Mouse (Mus musculus): ENCODE data around the gene Socs4. TPM values are rescaled to one million over a fixed set of nuclear protein-coding genes. Genes with fewer than 3 reads are reported as not detected.
"Not testable (repeated sequence)": the region's sequence is repeated elsewhere in the genome, so short reads cannot be mapped to it uniquely, and the experiment has no call there.

Gene Socs4
- polyA plus RNA-seq, 1 experiment from 2014 or later = 3.9 TPM

- H3K36me3 ChIP-seq = peaks cover 45% of the 10 kb centered on the region
- H3K9me3 ChIP-seq = no peaks in the 10 kb centered on the region
- no peaks in the 10 kb centered on the region for H3K27me3 ChIP-seq
- no peak for ATAC-seq
- no peak overlapping the region for H3K4me3 ChIP-seq (replicated peaks)
- no peaks in the 10 kb centered on the region for H3K4me1 ChIP-seq (replicated peaks)
- H3K27ac ChIP-seq = no peak overlapping the region
- no peak overlapping the region for H3K4me2 ChIP-seq (replicated peaks)
- no peak overlapping the region for H3K9ac ChIP-seq (replicated peaks)
- WGBS = 91% methylated on average over 5 of the region's 5 CpGs
Measured at GRCm38 (mm10) chr14:47319362-47319761, 42.6 kb downstream of the Socs4 start.

- H3K36me3 ChIP-seq = peaks cover 39% of the 10 kb centered on the region
- H3K27me3 ChIP-seq; ATAC-seq; H3K4me3 ChIP-seq (replicated peaks); H3K9me3 ChIP-seq; H3K27ac ChIP-seq; H3K4me1 ChIP-seq (replicated peaks); H3K9ac ChIP-seq (replicated peaks); H3K4me2 ChIP-seq (replicated peaks): not testable (repeated sequence)
- 95% methylated on average over 7 of the region's 8 CpGs for WGBS
Measured at GRCm38 (mm10) chr14:47321581-47321980, 44.9 kb downstream of the Socs4 start.

- Histone ChIP-seq H3K4me3 (replicated peaks) (no peak overlapping the region), H3K4me1 (replicated peaks) (no peaks in the 10 kb centered on the region), H3K27me3 (no peaks in the 10 kb centered on the region), H3K4me2 (replicated peaks) (no peak overlapping the region), H3K36me3 (peaks cover 19% of the 10 kb centered on the region), H3K9ac (replicated peaks) (no peak overlapping the region), H3K9me3 (no peaks in the 10 kb centered on the region), H3K27ac (no peak overlapping the region)
- no peak for ATAC-seq
- WGBS = 89% methylated on average over 9 of the region's 9 CpGs
Measured at GRCm38 (mm10) chr14:47325965-47326761, 49.4 kb downstream of the Socs4 start.

GRCm38 (mm10) chr14:47327347-47327746, 50.6 kb downstream of the Socs4 start:
- H3K9ac ChIP-seq (replicated peaks) = no peak overlapping the region
- no peak for ATAC-seq
- 96% methylated on average over 5 of the region's 5 CpGs for WGBS

GRCm38 (mm10) chr14:47331920-47332319, 55.2 kb downstream of the Socs4 start:
- no peaks in the 10 kb centered on the region for H3K9me3 ChIP-seq
- H3K27ac ChIP-seq = no peak overlapping the region
- H3K9ac ChIP-seq (replicated peaks) = no peak overlapping the region
- no peak overlapping the region for H3K4me2 ChIP-seq (replicated peaks)
- H3K4me1 ChIP-seq (replicated peaks) = no peaks in the 10 kb centered on the region
- no peak overlapping the region for H3K4me3 ChIP-seq (replicated peaks)
- no peaks in the 10 kb centered on the region for H3K36me3 ChIP-seq
- no peak for ATAC-seq
- 67% methylated on average over 5 of the region's 5 CpGs for whole genome bisulfite sequencing
- no peaks in the 10 kb centered on the region for H3K27me3 ChIP-seq

More at GRCm38 (mm10) chr14:47327347-47327746, 50.6 kb downstream of the Socs4 start:
- Histone ChIP-seq H3K9me3 (no peaks in the 10 kb centered on the region), H3K27ac (no peak overlapping the region), H3K4me1 (replicated peaks) (no peaks in the 10 kb centered on the region), H3K4me2 (replicated peaks) (no peak overlapping the region), H3K27me3 (no peaks in the 10 kb centered on the region), H3K36me3 (peaks cover 16% of the 10 kb centered on the region; the same call in 1 of the 2 replicates), H3K4me3 (replicated peaks) (no peak overlapping the region)

GRCm38 (mm10) chr14:47334819-47335218, 58.1 kb downstream of the Socs4 start:
- no peaks in the 10 kb centered on the region for H3K9me3 ChIP-seq
- H3K4me1 ChIP-seq (replicated peaks) = no peaks in the 10 kb centered on the region
- H3K4me2 ChIP-seq (replicated peaks) = no peak overlapping the region
- H3K36me3 ChIP-seq = no peaks in the 10 kb centered on the region
- H3K27me3 ChIP-seq = no peaks in the 10 kb centered on the region
- no peak overlapping the region for H3K27ac ChIP-seq
- ATAC-seq = no peak
- WGBS = 84% methylated on average over 4 of the region's 4 CpGs
- no peak overlapping the region for H3K9ac ChIP-seq (replicated peaks)
- H3K4me3 ChIP-seq (replicated peaks) = no peak overlapping the region

GRCm38 (mm10) chr14:47335300-47335699, 58.6 kb downstream of the Socs4 start:
- Histone ChIP-seq H3K27ac (no peak overlapping the region), H3K27me3 (no peaks in the 10 kb centered on the region), H3K9me3 (no peaks in the 10 kb centered on the region), H3K4me2 (replicated peaks) (no peak overlapping the region), H3K4me1 (replicated peaks) (no peaks in the 10 kb centered on the region), H3K4me3 (replicated peaks) (no peak overlapping the region), H3K36me3 (no peaks in the 10 kb centered on the region), H3K9ac (replicated peaks) (no peak overlapping the region)
- no peak for ATAC-seq
- WGBS = 79% methylated on average over 3 of the region's 3 CpGs

- Histone ChIP-seq H3K27ac (no peak overlapping the region), H3K4me1 (replicated peaks) (no peaks in the 10 kb centered on the region), H3K27me3 (no peaks in the 10 kb centered on the region), H3K4me2 (replicated peaks) (no peak overlapping the region), H3K9ac (replicated peaks) (no peak overlapping the region), H3K4me3 (replicated peaks) (no peak overlapping the region), H3K36me3 (no peaks in the 10 kb centered on the region), H3K9me3 (no peaks in the 10 kb centered on the region)
- WGBS = 89% methylated on average over 10 of the region's 10 CpGs
- no peak for ATAC-seq
Measured at GRCm38 (mm10) chr14:47340231-47340925, 63.6 kb downstream of the Socs4 start.

- Histone ChIP-seq H3K27me3 (no peaks in the 10 kb centered on the region), H3K4me2 (replicated peaks) (no peak overlapping the region), H3K9me3 (no peaks in the 10 kb centered on the region), H3K4me1 (replicated peaks) (no peaks in the 10 kb centered on the region), H3K4me3 (replicated peaks) (no peak overlapping the region), H3K9ac (replicated peaks) (no peak overlapping the region), H3K36me3 (no peaks in the 10 kb centered on the region), H3K27ac (no peak overlapping the region)
- WGBS = 42% methylated on average over 4 of the region's 4 CpGs
- 0 out of 2 replicates have a peak, but pooled peaks have one; percentile 62 for ATAC-seq
Measured at GRCm38 (mm10) chr14:47341811-47342291, 65.1 kb downstream of the Socs4 start.

Other genes starting within 250 kb of the Socs4 start
- 3.5 and 7.2 TPM in 2 replicates for gene Gch1, start 87.5 kb upstream of the Socs4 start, polyA plus RNA-seq (2015; fragmentation: Nextera tagmentation; extraction: Ambion mirVana)
- gene Wdhd1, start 74 bp upstream of the Socs4 start, polyA plus RNA-seq (2015; fragmentation: Nextera tagmentation; extraction: Ambion mirVana) = 23.5 and 25.3 TPM in 2 replicates
- 60.8 and 63.8 TPM in 2 replicates for gene Mapk1ip1l, start 21.3 kb downstream of the Socs4 start, polyA plus RNA-seq (2015; fragmentation: Nextera tagmentation; extraction: Ambion mirVana)
- gene Lgals3, start 90.8 kb downstream of the Socs4 start, polyA plus RNA-seq (2015; fragmentation: Nextera tagmentation; extraction: Ambion mirVana) = 0.54 and 1.2 TPM in 2 replicates
- gene Dlgap5, start 141.5 kb downstream of the Socs4 start, polyA plus RNA-seq (2015; fragmentation: Nextera tagmentation; extraction: Ambion mirVana) = 20.1 and 21.1 TPM in 2 replicates
- 24.9 and 26.6 TPM in 2 replicates for gene Fbxo34, start 173.5 kb downstream of the Socs4 start, polyA plus RNA-seq (2015; fragmentation: Nextera tagmentation; extraction: Ambion mirVana)